Mouse (Mus musculus) olfactory bulb, adult 2 months (tissue): ENCODE results near the gene Sfmbt1.

Experiments used
- CTCF ChIP-seq: fragments of 200-500 bp; IDR thresholded peaks from 2 replicates; pipeline ENCODE4 v1.5.1; 2012; ENCODE audit warnings: low read depth, mild to moderate bottlenecking, low read length, moderate library complexity; ENCODE audit not compliant: insufficient read depth
- POLR2A ChIP-seq: fragments of 200-500 bp; IDR thresholded peaks from 2 replicates; pipeline ENCODE4 v1.6.1; 2012; ENCODE audit warnings: mild to moderate bottlenecking, low read depth, low read length, moderate library complexity; ENCODE audit not compliant: insufficient read depth

DNA sequence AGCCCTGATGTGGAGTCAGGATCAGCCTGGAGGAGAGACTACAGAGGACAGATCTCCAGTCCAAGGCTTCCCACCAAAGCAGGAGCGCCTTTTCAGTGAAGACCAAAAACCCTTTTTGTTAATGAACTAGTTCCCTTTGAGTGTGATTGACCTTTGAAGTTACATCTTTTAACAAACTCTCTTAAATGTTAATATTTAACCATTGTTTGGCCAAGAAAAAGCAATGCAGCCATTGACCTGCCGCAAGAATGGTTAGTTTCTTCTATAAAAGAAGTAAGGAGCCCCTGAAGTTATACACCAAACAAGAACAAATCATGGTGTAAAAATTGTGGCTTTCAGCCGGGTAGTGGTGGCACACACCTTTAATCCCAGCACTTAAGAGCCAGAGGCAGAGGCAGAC, 24.0 kb upstream of the Sfmbt1 start:
- TF ChIP-seq CTCF (no peak), POLR2A (no peak)
